Mouse (Mus musculus): Measurements from ENCODE around the gene Kifc1.
"Not testable (repeated sequence)": the region's sequence is repeated elsewhere in the genome, so short reads cannot be mapped to it uniquely, and the experiment has no call there.

The Kifc1 gene

GRCm38 (mm10) chr17:33918293-33919203 is 28.1 kb upstream of the Kifc1 start:
- DNase-seq (ENCODE audit: low read depth), result no peak

- no peak for DNase-seq (ENCODE audit: low read depth)
Observed at GRCm38 (mm10) chr17:33917656-33918292, 27.3 kb upstream of the Kifc1 start.

- no peak for DNase-seq (ENCODE audit: low read depth)
Observed at GRCm38 (mm10) chr17:33916847-33917655, 26.6 kb upstream of the Kifc1 start.

- DNase-seq (ENCODE audit: low read depth), result no peak
Observed at GRCm38 (mm10) chr17:33916294-33916693, 25.8 kb upstream of the Kifc1 start.

GRCm38 (mm10) chr17:33915671-33916250 is 25.3 kb upstream of the Kifc1 start, which contains the start of the genes Tapbp and Zbtb22:
Gene Tapbp (plus strand): TSS chr17:33915899.
Gene Zbtb22 (plus strand): TSS chr17:33915904.
- peak; percentile 93 for DNase-seq (ENCODE audit: low read depth)

- DNase-seq (ENCODE audit: low read depth), result no peak
Observed at GRCm38 (mm10) chr17:33914969-33915391, 24.5 kb upstream of the Kifc1 start.

- no peak for DNase-seq (ENCODE audit: low read depth)
Observed at GRCm38 (mm10) chr17:33913905-33914304, 23.4 kb upstream of the Kifc1 start.

- DNase-seq (ENCODE audit: low read depth), result no peak
Observed at GRCm38 (mm10) chr17:33913264-33913663, 22.8 kb upstream of the Kifc1 start.

GRCm38 (mm10) chr17:33911813-33912414 is 21.5 kb upstream of the Kifc1 start:
- no peak for DNase-seq (ENCODE audit: low read depth)

GRCm38 (mm10) chr17:33911052-33911812 is 20.8 kb upstream of the Kifc1 start:
- DNase-seq (ENCODE audit: low read depth), result no peak

GRCm38 (mm10) chr17:33910346-33911051 is 20.0 kb upstream of the Kifc1 start:
- no peak for DNase-seq (ENCODE audit: low read depth)

- DNase-seq (ENCODE audit: low read depth), result no peak
Observed at GRCm38 (mm10) chr17:33909869-33910250, 19.4 kb upstream of the Kifc1 start.

GRCm38 (mm10) chr17:33909077-33909868 is 18.8 kb upstream of the Kifc1 start, which contains the start of gene Daxx:
Gene Daxx (plus strand): TSS chr17:33909414.
- peak; percentile 95 for DNase-seq (ENCODE audit: low read depth)

GRCm38 (mm10) chr17:33908331-33909076 is 18.0 kb upstream of the Kifc1 start:
- DNase-seq (ENCODE audit: low read depth), result no peak

GRCm38 (mm10) chr17:33904835-33905234 is 14.4 kb upstream of the Kifc1 start, which contains the start of gene Platr17:
Gene Platr17 (plus strand): TSS chr17:33905135.
- not testable (repeated sequence) for DNase-seq (ENCODE audit: low read depth)

- DNase-seq (ENCODE audit: low read depth), result not testable (repeated sequence)
Observed at GRCm38 (mm10) chr17:33903911-33904651, 13.6 kb upstream of the Kifc1 start.

GRCm38 (mm10) chr17:33902491-33902890 is 12.0 kb upstream of the Kifc1 start:
- no peak for DNase-seq (ENCODE audit: low read depth)

- no peak for DNase-seq (ENCODE audit: low read depth)
Observed at GRCm38 (mm10) chr17:33902079-33902478, 11.6 kb upstream of the Kifc1 start.
